Mouse (Mus musculus) pancreas, adult 10 weeks (tissue): Measurements from ENCODE around the gene Zmat3. TPM values are rescaled to one million over a fixed set of nuclear protein-coding genes. Genes with fewer than 3 reads are reported as not detected.

ENCODE experiments used
- polyA plus RNA-seq: library from polyadenylated mRNA; stranded (reverse); fragments of 350-450 nt; fragmentation: Illumina TruSeq; extraction: RNeasy Lipid Tissue Mini Kit (QIAGEN cat#74804); gene quantifications from one replicate; pipeline ENCODE4 v1.2.3, GENCODE M21; 2015; ENCODE audit warnings: low read depth, low replicate concordance; ENCODE audit not compliant: insufficient read depth

Zmat3 gene
- polyA plus RNA-seq: 2.6 TPM

DNA sequence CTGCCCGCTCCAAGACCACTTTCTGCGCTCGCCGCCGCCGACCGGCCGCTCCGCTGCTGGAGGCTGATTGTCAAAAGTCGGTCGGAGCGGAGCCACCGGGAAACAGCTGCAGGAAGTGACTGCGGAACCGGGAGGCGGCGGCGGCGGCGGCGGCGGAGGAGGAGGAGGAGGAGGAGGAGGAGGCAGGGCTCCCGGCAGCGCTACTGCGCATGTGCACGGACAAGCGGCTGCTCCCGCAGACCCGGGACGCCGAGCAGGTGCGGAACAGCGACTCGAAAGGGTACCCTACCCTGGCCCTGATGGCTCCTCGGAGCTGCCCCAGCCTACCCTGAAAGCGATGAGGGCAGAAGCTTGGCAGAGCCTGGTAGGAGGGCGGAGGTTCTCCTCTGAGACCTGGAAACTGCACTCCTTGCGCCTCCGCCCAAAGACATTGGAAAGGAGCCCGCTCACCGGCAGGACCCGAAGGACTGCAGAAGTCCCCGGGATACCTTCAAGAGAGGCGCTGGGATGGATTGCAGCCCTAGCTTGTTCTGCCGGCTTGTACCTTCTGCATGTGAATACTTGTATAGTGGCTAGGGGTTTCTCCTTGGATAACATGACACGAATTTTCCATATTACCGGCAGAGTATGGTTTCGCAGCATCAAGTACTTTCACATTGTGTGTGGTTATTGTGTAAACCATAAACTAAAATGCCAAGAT lies at the start of gene Zmat3:
Gene Zmat3 (minus strand): TSS at position 469 of the 700 bp plus-strand sequence.

DNA sequence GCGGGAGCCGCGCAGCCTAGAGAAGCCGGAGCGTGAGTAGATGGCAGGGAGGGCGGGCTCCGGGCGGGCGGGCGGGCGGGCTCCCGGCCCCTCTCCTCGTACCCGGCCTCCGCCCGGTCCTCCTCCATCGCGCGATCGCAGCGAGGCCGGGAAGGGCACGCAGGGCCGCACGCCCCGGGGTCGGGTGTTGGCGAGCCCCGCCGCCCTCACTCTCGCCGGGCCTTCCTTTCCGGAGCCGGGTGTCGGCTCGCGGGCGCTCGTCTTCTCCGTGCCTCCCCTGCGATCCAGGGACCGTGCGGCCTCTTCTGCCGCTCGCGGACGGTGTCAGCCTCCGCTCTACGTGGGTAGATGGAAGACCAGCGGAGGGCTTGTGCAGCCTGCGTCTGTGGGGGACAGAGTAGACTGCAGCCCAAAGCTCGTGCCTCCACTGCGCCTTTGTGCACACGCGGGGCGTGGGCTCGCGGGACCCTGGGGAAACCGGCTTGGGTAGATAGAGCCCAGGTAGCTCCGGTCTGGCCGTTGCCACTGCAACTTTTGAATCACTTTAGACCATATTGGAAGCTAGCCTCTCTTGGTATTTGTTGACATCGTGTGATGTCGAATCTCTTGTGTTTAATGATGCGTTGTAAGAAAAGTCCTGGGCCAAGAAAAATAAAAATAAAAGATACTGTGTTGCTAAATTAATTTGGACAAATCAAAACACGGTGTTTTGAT lies 31.8 kb upstream of the Zmat3 start, which contains the start of gene Pik3ca:
Gene Pik3ca (plus strand): TSS at position 211 of the 714 bp plus-strand sequence.

Other genes with a start within 250 kb of the Zmat3 start
- 4.6 TPM for gene Pik3ca, start 31.7 kb upstream of the Zmat3 start, polyA plus RNA-seq
- gene Kcnmb3, start 126.2 kb upstream of the Zmat3 start, polyA plus RNA-seq: not detected
- 15.3 TPM for gene Zfp639, start 144.2 kb upstream of the Zmat3 start, polyA plus RNA-seq
- 13.7 TPM for gene Mfn1, start 163.5 kb upstream of the Zmat3 start, polyA plus RNA-seq